Mouse (Mus musculus) intestine, embryonic 16.5 days (tissue): ENCODE results near the gene 1700067K01Rik. TPM values are rescaled to one million over a fixed set of nuclear protein-coding genes. Genes with fewer than 3 reads are reported as not detected.

ENCODE experiments used
- ATAC-seq: fragments of 200-750 bp; cut with Nextera tagmentation; 2 replicates; pipeline ENCODE4 v1.8.0; 2017; ENCODE audit warnings: moderate TSS enrichment, moderate library complexity
- H3K27ac ChIP-seq: fragments of 300-500 bp; sonication (generic); 2 replicates; pipeline ENCODE4 v1.5.1; 2014; ENCODE audit warnings: mild to moderate bottlenecking, low read length
- H3K27me3 ChIP-seq: fragments of 300-500 bp; sonication (generic); replicated peaks from 2 replicates; pipeline ENCODE4 v1.6.1; 2014; ENCODE audit warnings: low read length, control low read depth, mixed read lengths; ENCODE audit not compliant: control insufficient read depth, insufficient read depth
- H3K36me3 ChIP-seq: fragments of 300-500 bp; sonication (generic); 2 replicates; pipeline ENCODE4 v1.6.1; 2014; ENCODE audit warnings: low read length, control low read depth; ENCODE audit not compliant: control insufficient read depth, insufficient read depth
- H3K4me1 ChIP-seq: fragments of 300-500 bp; sonication (generic); 2 replicates; pipeline ENCODE4 v1.6.1; 2014; ENCODE audit warnings: low read length, control low read depth, mixed read lengths; ENCODE audit not compliant: control insufficient read depth, insufficient read depth
- H3K4me2 ChIP-seq: fragments of 300-500 bp; sonication (generic); 2 replicates; pipeline ENCODE4 v1.6.1; 2014; ENCODE audit warnings: low read depth, low read length, control low read depth
- H3K4me3 ChIP-seq: fragments of 300-500 bp; sonication (generic); 2 replicates; pipeline ENCODE4 v1.5.1; 2014; ENCODE audit warnings: mild to moderate bottlenecking, low read length
- H3K9ac ChIP-seq: fragments of 300-500 bp; sonication (generic); 2 replicates; pipeline ENCODE4 v1.6.1; 2014; ENCODE audit warnings: low read depth, low read length
- H3K9me3 ChIP-seq: fragments of 300-500 bp; sonication (generic); 2 replicates; pipeline ENCODE4 v1.6.1; 2016; ENCODE audit warnings: low read length, control low read depth; ENCODE audit not compliant: control insufficient read depth
- WGBS: fragments of 180-500 bp; shearing (Covaris S2); extraction: QIAGEN DNeasy Blood & Tissue Kit; methylation state at CpG from one replicate; pipeline ENCODE4 v1.1.7; 2014; 5-methylcytosine and 5-hydroxymethylcytosine counted together
- microRNA counts: library from miRNA; unstranded; fragments of <30 nt; microRNA quantifications from one replicate; lab custom pipeline; 2016
- microRNA-seq: library from miRNA; unstranded; fragments of <30 nt; microRNA quantifications from one replicate; pipeline ENCODE4, GENCODE M21; 2016
- polyA plus RNA-seq: library from polyadenylated mRNA; unstranded; fragments of >200 nt; fragmentation: Nextera tagmentation; extraction: Ambion mirVana; gene quantifications from 2 replicates; pipeline ENCODE4 v1.2.1, GENCODE M21; 2015

1700067K01Rik gene
- polyA plus RNA-seq, 1 experiment from 2014 or later = 0.66 TPM

GRCm38 (mm10) chr8:84053229-84053628 lies 51.9 kb downstream of the 1700067K01Rik start:
- no peaks in the 10 kb centered on the region for H3K4me1 ChIP-seq
- 94% methylated on average over 5 of the region's 5 CpGs for WGBS
- H3K27me3 ChIP-seq = no peaks in the 10 kb centered on the region
- H3K4me2 ChIP-seq = no peak overlapping the region
- H3K9ac ChIP-seq = no peak overlapping the region
- H3K9me3 ChIP-seq = no peaks in the 10 kb centered on the region
- no peak for ATAC-seq
- no peak overlapping the region for H3K27ac ChIP-seq
- H3K4me3 ChIP-seq = no peak overlapping the region
- no peaks in the 10 kb centered on the region for H3K36me3 ChIP-seq

MicroRNAs encoded within 50 kb of the gene (microRNA counts, 519-probe panel; counts per million panel counts)
- microRNA mmu-miR-1199 (lab: Ali Mortazavi, UCI) = 35.7 counts per million

Small RNA genes lying within 50 kb of the gene (microRNA-seq; reads per million reads assigned to microRNA genes)
- gene Mir1199 = 0.91 reads per million
- 1.4 reads per million for gene Mir8111

Other genes with a start within 250 kb of the 1700067K01Rik start
- 7.9 and 8.1 TPM in 2 replicates for gene Adgrl1, start 101.4 kb upstream of the 1700067K01Rik start, polyA plus RNA-seq
- 0.39 TPM in 2 replicates for gene Gm10644, start 46.3 kb upstream of the 1700067K01Rik start, polyA plus RNA-seq
- gene Asf1b, start 46.0 kb upstream of the 1700067K01Rik start, polyA plus RNA-seq = 50.4 and 61.7 TPM in 2 replicates
- gene Prkaca, start 28.5 kb upstream of the 1700067K01Rik start, polyA plus RNA-seq = 24.6 and 77.1 TPM in 2 replicates
- gene Samd1, start 3.8 kb upstream of the 1700067K01Rik start, polyA plus RNA-seq = 5.8 and 6.0 TPM in 2 replicates
- gene 2210011C24Rik, start 10.7 kb downstream of the 1700067K01Rik start, polyA plus RNA-seq = 2.1 and 3.1 TPM in 2 replicates
- gene Palm3, start 20.0 kb downstream of the 1700067K01Rik start, polyA plus RNA-seq = 5.8 and 6.4 TPM in 2 replicates
- 1.2 and 1.4 TPM in 2 replicates for gene Il27ra, start 41.1 kb downstream of the 1700067K01Rik start, polyA plus RNA-seq
- 0.23 and 0.37 TPM in 2 replicates for gene Rln3, start 43.5 kb downstream of the 1700067K01Rik start, polyA plus RNA-seq
- 0.76 and 0.81 TPM in 2 replicates for gene Gm10643, start 63.6 kb downstream of the 1700067K01Rik start, polyA plus RNA-seq
- 5.9 and 6.8 TPM in 2 replicates for gene Rfx1, start 65.3 kb downstream of the 1700067K01Rik start, polyA plus RNA-seq
- gene Dcaf15, start 103.3 kb downstream of the 1700067K01Rik start, polyA plus RNA-seq = 8.8 and 9.4 TPM in 2 replicates
- 0.38 TPM in 2 replicates for gene Podnl1, start 124.5 kb downstream of the 1700067K01Rik start, polyA plus RNA-seq
- 25.3 and 26.0 TPM in 2 replicates for gene Cc2d1a, start 146.4 kb downstream of the 1700067K01Rik start, polyA plus RNA-seq
- 0.61 and 0.82 TPM in 2 replicates for gene 4930432K21Rik, start 146.5 kb downstream of the 1700067K01Rik start, polyA plus RNA-seq
- gene Nanos3, start 183.7 kb downstream of the 1700067K01Rik start, polyA plus RNA-seq = 0.89 and 1.3 TPM in 2 replicates
- gene Zswim4, start 235.6 kb downstream of the 1700067K01Rik start, polyA plus RNA-seq = 7.1 and 7.7 TPM in 2 replicates
- gene D8Ertd738e, start 248.2 kb downstream of the 1700067K01Rik start, polyA plus RNA-seq = 292 and 296 TPM in 2 replicates